Mouse (Mus musculus): Measurements from ENCODE around the gene Gm14151. TPM values are rescaled to one million over a fixed set of nuclear protein-coding genes. Genes with fewer than 3 reads are reported as not detected.

Gene Gm14151
- polyA plus RNA-seq (2021; fragmentation: Nextera tagmentation) = not detected in 2 replicates
- long read RNA-seq, experiment 1 = 0 reads
- long read RNA-seq, experiment 2 = 0 reads

DNA sequence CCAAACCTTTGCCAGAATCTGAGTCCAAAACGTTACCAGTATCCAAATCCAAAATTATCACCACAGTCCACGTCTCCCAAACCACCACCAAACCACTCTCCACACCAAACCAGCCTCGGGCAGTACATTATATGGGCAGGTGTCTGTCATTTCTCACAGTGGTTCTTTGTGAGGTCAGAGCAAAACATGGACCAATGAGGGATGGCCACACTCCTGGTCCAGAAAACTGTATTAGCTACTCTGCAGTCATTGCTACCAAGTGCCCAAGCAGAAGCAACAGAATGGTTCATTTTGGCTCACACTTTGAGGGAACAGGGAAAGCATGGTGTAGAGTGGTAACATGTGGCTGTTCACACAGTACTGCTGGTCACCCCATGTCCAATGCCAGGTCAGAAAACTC is at the start of gene Gm14151:
Gm14151 (minus strand) TSS at position 101 of the 400 bp plus-strand sequence.

DNA sequence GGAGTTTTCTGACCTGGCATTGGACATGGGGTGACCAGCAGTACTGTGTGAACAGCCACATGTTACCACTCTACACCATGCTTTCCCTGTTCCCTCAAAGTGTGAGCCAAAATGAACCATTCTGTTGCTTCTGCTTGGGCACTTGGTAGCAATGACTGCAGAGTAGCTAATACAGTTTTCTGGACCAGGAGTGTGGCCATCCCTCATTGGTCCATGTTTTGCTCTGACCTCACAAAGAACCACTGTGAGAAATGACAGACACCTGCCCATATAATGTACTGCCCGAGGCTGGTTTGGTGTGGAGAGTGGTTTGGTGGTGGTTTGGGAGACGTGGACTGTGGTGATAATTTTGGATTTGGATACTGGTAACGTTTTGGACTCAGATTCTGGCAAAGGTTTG is 5.8 kb upstream of the Gm14151 start, which contains the start of gene Gm14147:
Gm14147 (plus strand) TSS at position 301 of the 400 bp plus-strand sequence.

DNA sequence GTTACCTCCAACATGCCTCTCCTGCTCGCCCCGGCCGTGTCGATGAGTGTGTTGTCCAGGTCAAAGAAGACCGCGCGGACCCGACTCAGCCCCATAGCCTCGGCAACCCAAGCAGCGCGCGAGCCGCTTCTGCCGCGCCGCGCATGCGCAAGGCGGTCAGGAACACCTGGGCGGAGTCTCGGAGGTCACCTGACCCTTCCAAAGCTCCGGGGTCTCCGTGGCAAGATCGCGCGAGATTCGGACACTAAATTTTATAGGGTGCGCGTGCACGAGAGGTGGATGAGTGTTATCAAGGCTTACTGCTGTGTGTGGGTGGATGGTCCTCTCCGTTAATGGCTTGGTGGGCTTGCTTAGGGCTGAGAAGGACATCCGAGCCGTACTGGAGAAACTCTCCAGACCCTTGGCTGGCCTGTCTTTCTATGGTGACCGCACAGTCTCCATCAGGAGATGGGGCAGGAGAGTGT is 52.9 kb downstream of the Gm14151 start, which contains the start of the genes Ninl and Nanp:
Ninl (minus strand) TSS at position 151 of the 464 bp plus-strand sequence.
Nanp (minus strand) TSS at position 167 of the 464 bp plus-strand sequence.

Other genes starting within 250 kb of the Gm14151 start
- gene Abhd12, start 187.6 kb downstream of the Gm14151 start, polyA plus RNA-seq (2021; fragmentation: Nextera tagmentation) = 326 and 331 TPM in 2 replicates
- gene Gins1, start 186.9 kb downstream of the Gm14151 start, polyA plus RNA-seq (2021; fragmentation: Nextera tagmentation) = 1.1 and 1.3 TPM in 2 replicates
- gene Ninl, start 53.0 kb downstream of the Gm14151 start, polyA plus RNA-seq (2021; fragmentation: Nextera tagmentation) = 1.2 and 1.9 TPM in 2 replicates
- gene Nanp, start 53.0 kb downstream of the Gm14151 start, polyA plus RNA-seq (2021; fragmentation: Nextera tagmentation) = 47.2 and 47.8 TPM in 2 replicates
- not detected in 2 replicates for gene Gm14147, start 5.9 kb upstream of the Gm14151 start, polyA plus RNA-seq (2021; fragmentation: Nextera tagmentation)

Measured in layer of hippocampus, adult 6 months (tissue).